Mouse (Mus musculus) right cerebral cortex, adult 2 months (tissue): ENCODE measurements at regions not wholly inside any gene's neighbourhood (a gene's known extent, or its start where the extent isn't known, plus 50 kb on each side); places are given as distances from the start of the nearest gene placed in this dataset.
A peak's percentile ranks its signal among the peaks of the same experiment; 100 is the strongest.

Source experiments
- DNase-seq, 2 experiments: peaks; one replicate each; pipeline ENCODE4 v3.0.0; 2021 to 2022; ENCODE audit warnings: low spot score in 2 of 2

DNA sequence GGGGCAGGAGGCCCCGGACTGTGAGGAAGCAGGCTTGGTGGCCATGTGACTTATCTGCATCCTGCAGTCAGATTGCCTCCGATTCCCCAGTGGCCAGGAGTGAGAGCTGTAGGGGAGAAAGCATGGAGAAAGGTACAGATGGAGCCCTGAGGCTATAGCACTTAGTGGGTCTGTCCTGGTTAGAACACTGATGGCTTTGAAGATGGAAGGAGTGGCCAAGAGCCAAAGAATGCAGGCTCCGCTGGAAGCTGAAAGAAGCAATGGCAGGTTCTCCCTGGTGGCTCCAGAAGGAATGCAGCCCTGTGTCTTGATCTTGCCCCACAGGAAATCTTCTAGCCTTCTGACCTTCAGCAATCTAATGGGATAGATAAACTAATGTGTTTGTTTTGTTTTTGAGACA, 926.3 kb downstream of the 4930447A16Rik start:
- no peak for DNase-seq

DNA sequence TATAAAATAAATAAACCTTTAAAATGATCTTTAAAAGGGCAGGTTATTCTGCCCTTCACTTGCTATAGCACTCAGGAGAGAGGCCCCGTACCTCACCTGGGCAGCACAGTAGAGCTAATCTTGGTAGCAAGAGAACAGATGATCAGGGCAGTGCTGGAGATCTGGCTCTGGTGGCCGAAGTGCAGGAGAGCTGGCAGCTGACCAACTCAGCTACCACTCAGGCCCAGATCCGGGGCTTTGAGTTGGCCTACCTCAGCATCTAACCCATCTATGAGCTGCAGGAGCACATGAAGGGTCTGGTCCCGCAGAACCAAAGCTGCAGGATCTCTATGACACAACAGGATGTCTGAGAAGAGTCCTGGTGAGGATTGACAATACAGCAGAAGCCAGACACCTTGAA, 928.0 kb downstream of the 4930447A16Rik start:
- no peak for DNase-seq

DNA sequence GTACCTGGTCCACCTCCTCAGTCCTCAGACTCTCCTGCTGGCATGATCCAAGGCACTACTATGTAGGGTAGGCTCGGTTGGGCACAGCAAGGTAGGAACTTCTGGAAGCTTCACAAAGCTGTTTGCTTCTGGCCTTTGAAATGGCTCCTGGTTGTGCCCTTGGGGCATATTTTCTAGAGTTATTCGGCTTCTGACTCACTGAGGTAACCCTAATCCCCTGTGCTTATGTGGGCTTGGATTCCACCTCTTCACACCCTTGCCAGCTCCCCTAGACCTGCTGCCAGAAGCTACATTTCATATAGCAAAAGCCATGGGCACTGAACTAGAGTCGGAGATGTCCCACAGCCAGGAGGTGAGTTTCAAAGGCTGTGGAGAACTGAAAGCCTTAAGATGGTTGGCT, 933.7 kb downstream of the 4930447A16Rik start:
- DNase-seq = no peak

DNA sequence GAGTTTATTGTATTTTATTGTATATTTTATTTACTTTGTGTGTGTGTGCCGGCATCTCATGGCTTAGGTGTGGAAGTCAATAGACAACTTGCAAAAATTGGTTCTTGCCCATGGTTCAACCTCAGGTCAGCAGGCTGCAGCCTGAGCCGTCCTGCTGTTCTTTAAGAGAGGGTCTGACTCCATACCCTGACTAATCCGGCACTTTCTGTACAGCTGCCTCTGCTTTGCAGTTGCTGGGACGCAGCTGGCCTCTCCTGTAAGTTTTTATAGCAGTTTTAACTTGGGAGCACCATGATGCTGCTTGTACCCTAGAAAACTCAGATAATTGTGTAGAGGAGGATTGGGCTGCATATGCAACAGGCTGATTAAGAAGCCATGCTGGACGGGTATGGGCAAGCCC, 938.2 kb downstream of the 4930447A16Rik start:
- DNase-seq = no peak

DNA sequence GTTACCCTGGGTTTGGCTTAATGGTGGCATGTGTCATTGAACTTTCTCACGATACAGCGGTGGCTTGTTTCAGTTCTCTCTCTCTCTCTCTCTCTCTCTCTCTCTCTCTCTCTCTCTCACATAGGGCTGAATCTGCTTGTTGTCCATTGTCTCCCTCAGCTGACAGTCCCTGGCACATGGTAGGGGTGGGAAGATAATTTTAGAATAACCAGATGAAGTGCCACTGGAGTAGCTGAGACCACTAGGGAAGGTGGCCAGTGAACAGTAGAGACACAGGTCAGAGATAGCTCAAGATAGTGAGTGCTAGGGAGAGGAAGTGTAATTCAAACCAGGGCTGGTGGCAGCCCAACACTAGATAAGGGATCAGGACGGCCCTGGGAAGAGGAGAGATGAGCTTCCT, 938.7 kb downstream of the 4930447A16Rik start:
- no peak for DNase-seq

DNA sequence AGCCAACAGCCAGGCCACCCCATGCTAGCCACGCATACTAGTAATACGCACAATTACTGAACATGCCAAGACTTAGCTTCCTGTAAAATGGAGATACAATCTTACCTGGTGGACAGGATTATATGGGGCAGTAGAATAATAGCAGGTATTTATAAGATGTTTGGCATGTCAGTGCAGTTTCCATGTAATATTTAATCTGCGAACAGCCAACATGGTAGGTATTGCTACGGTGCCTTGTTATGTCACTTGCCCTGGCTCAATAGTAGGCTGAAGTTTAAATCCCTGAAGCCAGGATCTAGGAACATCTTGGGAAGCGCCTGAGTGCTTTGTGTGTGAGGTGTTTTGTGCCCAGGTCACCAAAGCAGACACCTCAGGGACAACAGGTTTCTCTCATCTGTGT, 942.3 kb downstream of the 4930447A16Rik start:
- DNase-seq = no peak

DNA sequence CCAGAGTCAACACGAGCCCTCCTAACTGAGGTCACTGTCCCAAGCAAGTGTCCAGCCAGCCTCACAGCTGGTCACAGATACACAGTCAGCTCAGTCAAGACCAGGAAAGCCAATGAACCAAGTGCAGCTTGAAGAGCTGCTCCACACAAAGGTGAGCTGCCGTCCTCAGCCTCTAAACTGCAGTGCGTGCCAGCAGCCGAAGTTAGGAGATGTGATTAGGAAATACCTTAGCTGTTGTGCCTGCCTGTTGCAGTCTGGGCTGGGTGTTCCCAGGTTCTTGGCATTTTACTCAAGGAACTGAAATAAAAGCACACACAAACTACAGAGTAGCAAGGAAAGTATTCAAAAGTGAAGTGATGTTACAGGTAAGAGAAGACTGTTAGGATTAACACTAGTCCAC, 942.9 kb downstream of the 4930447A16Rik start:
- no peak for DNase-seq

DNA sequence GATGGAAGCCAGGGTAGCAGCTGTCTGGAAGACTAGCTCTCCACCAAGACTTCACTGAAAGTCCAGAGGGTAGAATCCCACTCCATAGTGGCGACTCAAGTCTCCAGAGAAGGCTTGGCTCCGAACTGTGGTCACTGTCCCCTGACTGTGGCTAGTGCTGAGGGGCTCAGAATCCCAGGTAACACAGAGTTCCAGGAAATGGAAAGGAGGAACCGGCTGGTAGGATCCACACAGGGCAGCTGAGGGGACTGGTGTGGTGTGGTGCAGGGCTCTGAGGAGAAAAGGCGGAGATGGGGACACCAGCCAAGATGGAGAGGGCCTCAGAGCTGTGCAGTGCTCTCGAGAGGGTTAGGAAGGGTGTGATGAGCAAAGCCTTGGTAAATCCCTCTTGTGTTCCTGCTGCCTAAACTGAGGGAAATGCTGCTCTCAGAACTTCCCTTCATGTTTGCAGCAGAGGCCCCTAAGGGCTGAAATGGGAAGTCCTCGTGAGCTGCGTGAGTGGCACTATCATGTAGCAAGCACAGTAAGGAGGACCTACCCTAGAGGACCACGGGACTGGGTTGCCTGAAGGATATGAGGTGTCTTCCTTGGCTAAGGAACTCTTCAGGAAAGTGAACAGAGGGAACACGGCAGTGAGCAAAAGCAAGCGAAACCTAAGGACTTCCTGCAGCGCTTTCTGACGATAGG, 946.2 kb downstream of the 4930447A16Rik start:
- no peak for DNase-seq

DNA sequence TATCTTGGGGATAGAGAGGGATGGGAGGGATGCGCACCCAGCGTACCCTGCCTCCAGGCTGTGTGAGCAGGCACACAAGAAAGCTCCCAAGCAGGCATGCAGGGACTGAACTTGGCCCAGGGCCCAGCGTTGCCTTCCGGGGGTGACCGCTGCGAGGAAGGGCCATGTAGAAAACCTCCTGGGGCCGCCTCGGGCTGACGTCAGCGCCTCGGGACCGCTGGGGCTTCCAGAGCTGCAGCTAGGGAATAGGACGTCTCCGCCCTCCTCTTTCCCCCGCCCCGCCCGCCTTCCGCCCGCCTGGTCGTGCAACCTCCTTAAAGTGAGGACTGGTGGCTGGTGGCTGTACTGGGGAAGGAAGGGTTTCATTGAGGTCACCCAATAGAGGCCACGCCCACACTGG, 948.4 kb downstream of the 4930447A16Rik start:
- peak in 1 of 2 experiments; percentile 43 for DNase-seq

DNA sequence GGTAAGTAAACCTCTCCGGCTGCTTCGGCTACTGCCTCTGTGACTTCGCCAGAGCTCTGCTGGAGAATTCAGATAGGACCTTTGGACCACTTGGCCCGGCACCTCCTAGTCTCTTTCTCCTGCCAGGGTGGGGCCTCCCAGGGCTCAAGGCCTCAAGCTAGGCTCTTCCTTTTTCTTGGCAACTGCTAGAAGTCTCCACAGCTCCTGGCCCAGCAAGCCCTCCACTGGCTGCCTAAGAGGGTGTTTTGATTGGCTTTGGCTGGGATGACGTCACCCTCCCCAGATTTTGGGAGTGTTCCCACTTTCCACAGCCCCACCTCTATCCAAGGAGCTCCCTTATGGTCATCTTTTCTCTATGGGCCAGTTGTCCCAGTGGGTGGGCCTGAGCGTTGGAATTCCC, 949.4 kb downstream of the 4930447A16Rik start:
- DNase-seq = peak in 1 of 2 experiments; percentile 17

DNA sequence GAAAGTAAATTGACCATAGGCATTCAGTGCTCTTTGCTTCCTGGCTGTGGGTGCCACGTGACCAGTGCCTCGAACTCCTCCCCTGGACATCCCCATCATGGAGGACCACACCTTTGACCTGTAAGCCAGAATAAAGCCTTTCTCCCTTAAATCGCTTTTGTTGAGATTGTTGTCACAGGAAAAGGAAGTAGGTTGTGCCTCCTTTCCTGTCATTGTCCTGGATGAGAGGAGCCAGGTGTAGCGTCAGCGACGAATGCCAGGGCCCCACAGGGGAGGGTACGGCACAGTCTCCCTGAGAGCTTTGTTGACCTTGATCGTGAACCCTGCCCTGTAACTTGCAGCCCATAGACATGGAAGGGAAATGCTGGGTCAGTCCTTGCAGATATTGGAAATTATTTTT, 952.8 kb downstream of the 4930447A16Rik start:
- no peak for DNase-seq

DNA sequence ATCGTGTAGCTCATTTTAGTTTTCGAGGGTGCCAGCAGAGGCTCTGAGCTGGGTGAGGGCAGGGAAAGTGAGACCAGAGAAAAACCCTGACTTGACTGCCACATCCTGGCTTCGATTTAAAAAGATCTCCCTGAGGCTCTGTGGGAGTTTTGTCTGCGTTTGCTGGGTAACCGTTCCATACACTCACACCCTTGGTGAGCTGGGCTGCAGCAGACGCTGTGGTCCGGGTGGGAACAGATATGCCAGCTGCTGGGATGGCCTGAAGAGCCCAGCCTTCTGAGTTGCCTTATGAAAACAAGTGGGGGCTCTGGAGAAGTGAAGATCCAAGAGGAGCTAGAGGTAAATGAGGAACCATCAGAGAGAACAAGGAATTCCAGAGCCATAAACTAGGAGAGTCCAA, 962.3 kb downstream of the 4930447A16Rik start:
- no peak for DNase-seq

DNA sequence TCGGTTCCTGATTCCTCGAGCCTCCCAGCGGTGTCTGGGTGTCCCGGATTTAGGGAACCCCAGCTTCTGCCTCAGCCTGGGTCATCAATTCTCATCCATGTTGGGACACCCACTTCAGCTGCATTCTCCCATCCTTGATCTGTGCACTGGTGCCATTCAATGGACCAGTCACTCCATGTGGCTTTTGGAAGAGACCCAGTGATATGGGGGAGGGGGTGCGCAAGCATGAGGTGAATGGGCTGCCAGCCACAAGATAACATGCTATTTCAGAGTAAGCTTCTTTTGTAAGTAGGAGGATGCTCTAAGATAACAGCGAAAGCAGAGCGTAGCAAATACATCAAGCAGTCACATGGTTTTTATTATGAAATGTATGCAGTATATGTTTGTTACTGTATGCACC, 963.1 kb downstream of the 4930447A16Rik start:
- DNase-seq = no peak

DNA sequence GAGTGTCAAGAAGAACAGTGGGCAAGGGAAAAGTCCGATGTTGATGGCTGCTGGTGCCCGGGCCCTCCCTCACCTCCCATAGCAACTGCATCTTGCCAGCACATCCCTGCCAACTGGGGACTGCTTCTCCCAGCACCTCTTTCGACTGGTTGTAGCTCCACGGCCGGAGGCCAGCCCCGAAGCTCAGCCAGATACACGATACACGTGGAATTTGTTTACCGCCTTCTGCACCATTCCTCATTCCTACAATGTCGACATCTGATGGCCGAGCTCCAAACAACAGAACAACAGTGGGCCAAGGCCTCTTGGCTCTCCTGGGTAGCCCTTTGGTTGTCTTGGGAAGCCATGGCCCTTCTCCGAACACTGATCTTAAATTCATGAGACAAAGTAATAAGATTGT, 965.1 kb downstream of the 4930447A16Rik start:
- no peak for DNase-seq

DNA sequence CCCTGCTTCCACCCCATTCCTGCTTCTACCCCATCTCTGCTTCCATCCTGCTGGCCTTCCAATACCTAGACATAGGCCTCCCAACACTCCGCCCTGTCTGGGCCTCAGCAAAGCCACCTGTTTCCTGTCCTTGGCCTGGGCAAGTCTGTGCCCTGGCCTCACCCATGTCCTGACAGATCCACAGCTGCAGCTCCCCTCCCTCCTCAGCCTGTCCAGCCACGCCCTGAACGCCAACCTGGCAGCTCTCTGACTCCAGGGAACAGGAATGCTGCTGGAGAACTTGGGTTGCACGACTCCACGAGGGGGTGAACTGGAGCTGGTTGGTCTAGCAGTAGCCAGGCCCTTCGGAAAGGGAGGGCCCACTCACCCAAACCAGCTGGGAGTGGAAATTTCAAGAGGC, 966.1 kb downstream of the 4930447A16Rik start:
- no peak for DNase-seq

DNA sequence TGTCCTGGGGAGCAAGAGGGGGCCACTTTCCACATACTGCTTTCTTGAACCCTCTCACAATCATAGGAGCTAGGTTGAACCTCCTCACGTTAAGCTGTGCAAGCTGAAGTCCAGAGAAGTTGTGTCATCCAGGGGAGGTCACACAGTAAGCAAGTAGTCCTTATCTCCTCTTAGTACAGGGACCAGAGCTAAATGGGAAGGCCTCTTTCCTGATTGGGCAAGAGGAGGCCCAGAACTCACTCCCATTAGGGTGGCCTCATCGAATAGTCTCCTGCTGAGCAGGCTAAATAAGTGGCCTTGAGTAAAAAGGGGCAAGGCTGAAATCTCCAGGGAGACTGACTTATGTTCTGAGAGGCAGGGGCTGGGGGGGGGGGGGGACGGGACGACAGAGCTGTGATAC, 966.5 kb downstream of the 4930447A16Rik start:
- no peak for DNase-seq

DNA sequence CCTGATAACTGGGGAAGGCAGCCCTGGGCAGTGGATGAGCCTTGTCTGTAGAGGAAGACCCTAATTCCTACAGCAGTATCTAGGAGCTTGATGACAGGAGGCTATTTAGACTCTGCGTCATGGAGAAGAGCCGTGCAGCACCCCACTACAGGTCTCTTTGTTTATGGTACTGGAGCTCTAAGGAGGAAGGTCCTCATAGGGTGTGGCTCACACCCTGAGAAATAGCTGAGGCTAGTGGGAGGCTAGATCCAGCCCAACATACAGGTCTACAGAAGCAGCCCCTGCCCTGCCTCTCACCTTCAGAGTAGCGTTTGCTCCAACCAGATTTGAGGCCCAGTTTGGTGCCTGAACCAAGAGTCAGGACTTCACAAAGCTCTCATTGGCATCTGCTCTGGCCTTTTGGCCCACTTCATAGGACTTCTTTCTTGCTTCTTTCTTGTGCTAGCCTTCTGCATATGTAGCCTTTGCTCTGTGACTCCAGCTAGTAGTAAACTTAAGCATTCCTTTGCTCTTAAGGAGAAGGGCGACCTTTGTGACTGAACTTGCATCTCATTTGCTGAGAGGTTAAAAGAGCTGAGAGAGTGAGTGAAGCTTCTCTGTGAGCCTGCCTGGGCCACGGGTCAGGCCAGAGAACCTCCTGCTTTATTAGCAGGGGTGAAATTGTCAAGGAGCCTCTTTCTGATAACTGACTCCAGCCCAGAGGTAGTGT, 967.2 kb downstream of the 4930447A16Rik start:
- DNase-seq = no peak

DNA sequence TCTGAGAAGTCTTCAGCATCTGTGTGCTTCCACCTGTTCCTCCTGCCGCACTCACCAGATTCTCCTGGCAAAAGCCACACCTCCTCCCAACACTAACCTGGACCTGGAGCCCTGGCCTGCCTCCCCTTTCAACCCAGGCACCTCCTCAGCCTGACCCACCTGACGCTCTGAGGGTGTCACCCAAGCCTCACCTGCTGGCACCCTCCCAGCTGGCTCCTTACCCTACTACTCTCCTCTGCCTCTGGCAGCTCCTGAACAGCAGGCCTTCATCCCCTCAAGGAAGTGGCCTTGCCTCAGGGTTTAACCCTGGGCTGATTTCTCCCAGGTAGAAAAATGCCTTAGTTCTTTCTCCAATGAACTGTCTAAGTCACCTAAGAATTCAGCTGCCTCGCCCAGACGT, 973.5 kb downstream of the 4930447A16Rik start:
- DNase-seq = no peak

DNA sequence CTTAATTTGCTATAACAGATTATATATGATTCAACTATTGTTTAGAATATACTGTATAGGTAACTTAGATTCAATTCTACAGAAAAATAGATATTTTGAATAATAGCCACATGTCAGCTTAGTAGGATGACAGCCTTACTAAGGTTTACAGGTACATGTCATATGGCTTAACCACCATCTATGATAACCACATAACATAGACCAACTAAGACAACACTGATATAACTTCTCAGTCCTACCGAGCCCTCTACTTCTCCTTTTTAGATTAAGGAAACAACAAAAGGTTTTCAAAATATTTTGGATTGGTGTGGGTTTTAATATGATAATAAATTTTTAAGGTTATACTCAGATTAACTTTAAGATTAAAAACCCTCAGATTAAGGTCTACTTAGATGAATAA, 977.4 kb downstream of the 4930447A16Rik start:
- no peak for DNase-seq

DNA sequence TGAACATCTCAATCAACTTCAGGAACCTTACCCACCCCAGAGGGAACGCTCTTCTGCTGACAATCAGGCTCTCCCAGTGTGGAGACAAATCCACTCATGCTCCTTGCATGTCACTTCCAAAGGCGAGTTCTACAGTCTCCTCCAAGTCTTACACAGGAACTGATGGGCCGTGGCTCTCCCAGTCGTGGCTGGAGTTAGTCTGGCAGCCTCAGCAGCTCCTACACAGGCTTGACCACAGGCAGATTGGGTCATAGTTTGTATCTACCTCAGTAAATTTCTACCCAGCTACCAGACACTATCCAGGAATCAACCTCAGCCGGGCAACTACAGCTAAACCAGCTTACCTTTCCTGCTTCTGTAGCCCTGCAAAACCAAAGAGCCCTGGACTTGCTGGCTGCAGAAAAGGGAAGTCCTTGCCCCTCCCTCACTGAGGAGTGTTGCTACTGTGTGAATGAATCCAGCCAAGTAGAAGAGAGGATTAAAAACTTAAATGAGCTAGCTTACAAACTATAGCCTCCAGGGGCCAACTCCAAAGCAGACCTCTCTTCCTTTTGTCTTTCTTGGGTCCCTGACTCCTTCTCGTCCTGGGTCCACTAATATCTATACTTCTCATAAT, 978.5 kb downstream of the 4930447A16Rik start:
- DNase-seq = no peak

DNA sequence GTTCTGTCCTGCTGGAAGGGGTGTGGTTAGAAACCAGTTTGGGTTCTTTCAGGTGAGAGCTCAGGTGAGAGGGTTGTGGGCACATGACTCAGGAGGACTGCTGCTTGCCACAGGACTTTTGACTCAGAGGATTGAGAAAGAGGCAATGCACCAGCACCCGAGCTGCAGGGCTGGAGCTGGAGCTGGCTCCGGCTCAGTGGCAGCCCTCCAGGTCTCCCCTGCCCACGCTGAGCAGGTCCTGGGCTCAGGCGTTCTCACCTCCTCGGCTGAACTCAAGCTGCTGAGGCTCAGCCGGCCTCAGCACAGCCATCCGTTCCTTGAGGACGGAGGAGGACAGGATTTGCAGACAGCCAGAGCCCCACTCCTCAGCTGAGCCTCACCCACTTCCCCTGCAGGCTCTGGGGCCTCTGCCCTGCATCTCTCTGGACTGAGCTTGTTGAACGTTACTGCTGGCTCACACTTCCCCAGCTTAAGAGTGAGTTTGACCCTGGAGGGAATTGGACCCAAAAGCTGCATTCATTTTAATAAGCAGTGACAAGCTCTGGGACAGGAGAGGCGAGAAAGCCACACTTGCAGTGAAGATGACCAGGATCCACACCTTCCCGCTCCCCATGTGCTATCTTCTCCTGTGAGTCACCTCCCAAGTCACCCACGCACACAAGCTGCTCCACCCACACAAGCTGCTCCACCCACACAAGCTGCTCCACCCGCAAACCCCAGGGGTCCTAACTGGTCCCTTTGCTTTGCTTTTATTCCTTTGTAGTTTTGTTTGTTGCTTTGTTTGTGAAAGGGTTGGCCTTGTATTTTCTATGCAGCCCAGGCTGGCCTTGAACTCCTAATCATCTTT, 981.0 kb downstream of the 4930447A16Rik start:
- peak in 1 of 2 experiments; percentile 48 for DNase-seq

DNA sequence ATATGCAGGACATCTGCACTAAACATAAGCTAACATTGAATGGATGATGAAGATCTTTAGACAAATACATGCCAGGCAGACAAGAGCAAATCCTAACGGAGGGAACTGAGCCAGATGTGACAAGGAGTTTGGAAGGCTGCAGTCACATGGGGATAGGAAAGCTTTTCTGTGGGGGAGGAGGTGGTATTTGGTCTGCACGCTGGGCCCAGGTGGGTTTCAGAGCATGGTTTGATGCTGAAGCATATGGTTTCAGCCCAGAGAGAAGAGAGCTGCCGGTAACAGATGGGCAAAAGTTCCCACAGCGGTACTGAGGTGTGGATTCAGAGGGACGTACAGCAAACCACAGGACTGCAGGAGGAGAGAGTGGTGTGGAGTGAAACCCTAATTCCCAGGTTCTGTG, 982.1 kb downstream of the 4930447A16Rik start:
- DNase-seq = no peak
